Mouse (Mus musculus): ENCODE measurements at regions not wholly inside any gene's neighbourhood (a gene's known extent, or its start where the extent isn't known, plus 50 kb on each side); places are given as distances from the start of the nearest gene placed in this dataset.

GRCm38 (mm10) chr10:118599197-118599596, 158.4 kb downstream of the Ifng start:
- no peak for DNase-seq (ENCODE audit: low spot score)
- H3K4me3 ChIP-seq (ENCODE audit: low read length), result no peak overlapping the region
- no peaks in the 10 kb centered on the region for H3K36me3 ChIP-seq (ENCODE audit: insufficient read depth, low read length)
- no peaks in the 10 kb centered on the region for H3K9me3 ChIP-seq (ENCODE audit: low read length)
- H3K27me3 ChIP-seq (ENCODE audit: insufficient read depth, low read length), result no peaks in the 10 kb centered on the region
- H3K4me1 ChIP-seq (ENCODE audit: insufficient read depth, low read length), result 0 out of 2 replicates have a peak, but pooled peaks cover 2% of the 10 kb centered on the region
- TF ChIP-seq CTCF (IDR thresholded peaks at IDR 0.05; ENCODE audit: low read depth), result no peak
- H3K9ac ChIP-seq (replicated peaks; ENCODE audit: low read length), result no peak overlapping the region
- no peak overlapping the region for H3K27ac ChIP-seq
- H3K4me2 ChIP-seq (ENCODE audit: low read depth, low read length), result no peak overlapping the region
- ATAC-seq, result no peak
- WGBS, result 94% methylated on average over 5 of the region's 5 CpGs

GRCm38 (mm10) chr10:118599610-118600009, 158.8 kb downstream of the Ifng start:
- H3K27ac ChIP-seq, result no peak overlapping the region
- H3K27me3 ChIP-seq (ENCODE audit: insufficient read depth, low read length), result no peaks in the 10 kb centered on the region
- TF ChIP-seq CTCF (IDR thresholded peaks at IDR 0.05; ENCODE audit: low read depth), result no peak
- 89% methylated on average over 4 of the region's 4 CpGs for WGBS
- 0 out of 2 replicates have a peak, but pooled peaks cover 2% of the 10 kb centered on the region for H3K4me1 ChIP-seq (ENCODE audit: insufficient read depth, low read length)
- no peak overlapping the region for H3K4me3 ChIP-seq (ENCODE audit: low read length)
- H3K4me2 ChIP-seq (ENCODE audit: low read depth, low read length), result no peak overlapping the region
- no peaks in the 10 kb centered on the region for H3K36me3 ChIP-seq (ENCODE audit: insufficient read depth, low read length)
- H3K9ac ChIP-seq (replicated peaks; ENCODE audit: low read length), result no peak overlapping the region
- no peak for ATAC-seq
- H3K9me3 ChIP-seq (ENCODE audit: low read length), result no peaks in the 10 kb centered on the region
- DNase-seq (ENCODE audit: low spot score), result no peak

DNA sequence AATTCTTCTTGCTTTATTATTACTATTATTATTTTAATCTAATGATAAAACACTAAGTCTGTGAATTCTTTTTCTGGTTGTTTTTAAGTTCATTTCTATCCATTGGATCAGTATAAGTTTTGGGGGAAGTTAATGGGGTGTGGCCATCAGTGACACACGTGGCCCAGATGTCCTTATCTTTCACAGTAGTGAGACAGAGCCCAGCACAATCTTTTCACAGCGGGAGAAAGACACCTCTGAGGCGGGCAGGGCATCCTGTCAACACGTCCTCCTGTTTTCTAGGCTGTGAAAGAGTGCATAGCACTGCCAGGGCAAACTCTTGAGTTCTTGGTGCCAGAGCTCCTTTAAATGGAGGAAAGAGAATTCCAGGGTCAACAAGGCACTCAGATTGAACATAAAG, 162.1 kb downstream of the Ifng start:
- Histone ChIP-seq H3K4me2 (ENCODE audit: low read depth, low read length) (no peak overlapping the region), H3K36me3 (ENCODE audit: insufficient read depth, low read length) (no peaks in the 10 kb centered on the region), H3K27me3 (ENCODE audit: insufficient read depth, low read length) (no peaks in the 10 kb centered on the region), H3K4me1 (ENCODE audit: insufficient read depth, low read length) (no peaks in the 10 kb centered on the region), H3K9me3 (ENCODE audit: low read length) (no peaks in the 10 kb centered on the region), H3K4me3 (ENCODE audit: low read length) (no peak overlapping the region), H3K9ac (replicated peaks; ENCODE audit: low read length) (no peak overlapping the region), H3K27ac (no peak overlapping the region)
- 61% methylated on average over 4 of the region's 4 CpGs for WGBS
- TF ChIP-seq CTCF (IDR thresholded peaks at IDR 0.05; ENCODE audit: low read depth), result no peak
- ATAC-seq (no peak), DNase-seq (ENCODE audit: low spot score) (no peak)

DNA sequence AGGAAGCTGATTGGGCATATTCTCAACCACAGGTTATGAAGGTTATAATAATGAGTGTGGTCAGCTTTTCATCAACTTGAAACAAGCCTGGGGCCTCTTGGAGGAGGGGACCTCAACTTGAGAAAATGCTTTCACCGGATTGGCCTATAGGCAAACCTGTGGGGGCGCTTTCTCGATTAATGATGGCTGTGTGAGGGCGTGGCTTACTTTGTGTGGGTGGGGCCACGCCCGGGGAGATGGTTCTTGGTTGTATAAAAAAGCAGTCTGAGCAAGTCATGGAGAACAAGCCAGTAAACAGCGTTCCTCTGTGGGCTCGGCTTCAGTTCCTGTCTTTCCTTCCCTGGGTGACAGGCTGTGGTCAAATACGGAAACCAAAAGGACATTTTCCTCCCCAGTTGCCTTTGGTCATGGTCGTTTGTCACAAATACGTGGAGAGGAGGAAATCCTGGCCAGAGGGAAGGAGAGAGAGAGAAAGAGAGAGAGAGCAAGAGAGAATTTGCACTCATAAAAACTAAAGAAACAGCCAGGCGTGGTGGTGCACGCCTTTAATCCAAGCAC, 163.1 kb downstream of the Ifng start:
- Histone ChIP-seq H3K4me1 (ENCODE audit: insufficient read depth, low read length) (no peaks in the 10 kb centered on the region), H3K27me3 (ENCODE audit: insufficient read depth, low read length) (no peaks in the 10 kb centered on the region), H3K27ac (no peak overlapping the region), H3K4me3 (ENCODE audit: low read length) (no peak overlapping the region), H3K9me3 (ENCODE audit: low read length) (no peaks in the 10 kb centered on the region), H3K36me3 (ENCODE audit: insufficient read depth, low read length) (no peaks in the 10 kb centered on the region), H3K4me2 (ENCODE audit: low read depth, low read length) (no peak overlapping the region), H3K9ac (replicated peaks; ENCODE audit: low read length) (no peak overlapping the region)
- ATAC-seq (no peak), DNase-seq (ENCODE audit: low spot score) (no peak)
- no peak for TF ChIP-seq CTCF (IDR thresholded peaks at IDR 0.05; ENCODE audit: low read depth)
- WGBS, result 83% methylated on average over 13 of the region's 13 CpGs

DNA sequence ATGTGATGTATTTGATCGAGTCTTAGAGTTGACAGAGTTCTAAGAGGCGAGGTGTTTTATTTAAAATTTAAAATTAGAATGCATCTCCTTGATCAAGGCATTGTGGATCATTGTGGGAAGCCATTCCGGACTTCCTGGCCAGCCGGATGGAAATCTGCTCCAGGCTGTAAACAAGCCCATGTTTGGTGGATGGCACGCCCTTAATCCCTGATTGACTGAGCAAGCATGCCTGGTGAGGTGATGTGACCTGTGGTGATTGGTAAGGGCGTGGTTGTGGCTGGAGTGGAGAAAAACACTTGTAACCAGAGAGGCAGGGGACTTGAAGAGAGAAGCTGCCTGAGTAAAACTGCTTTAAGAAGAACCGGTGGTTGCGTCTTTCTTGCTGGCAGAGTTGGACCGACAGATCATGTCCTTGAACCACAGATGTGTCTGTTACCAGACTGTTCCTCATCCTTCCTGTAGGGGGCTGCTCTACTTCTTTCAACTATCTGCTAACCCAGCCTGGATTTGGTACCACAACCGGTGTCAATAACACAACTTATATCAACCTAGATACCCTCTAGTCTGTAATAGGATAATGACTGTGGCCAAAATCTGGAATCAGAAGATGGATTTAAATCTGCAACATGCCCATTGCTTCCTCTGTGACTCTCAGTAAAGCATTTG, 164.4 kb downstream of the Ifng start:
- TF ChIP-seq CTCF (IDR thresholded peaks at IDR 0.05; ENCODE audit: low read depth), result no peak
- Histone ChIP-seq H3K4me1 (ENCODE audit: insufficient read depth, low read length) (no peaks in the 10 kb centered on the region), H3K4me3 (ENCODE audit: low read length) (no peak overlapping the region), H3K27me3 (ENCODE audit: insufficient read depth, low read length) (no peaks in the 10 kb centered on the region), H3K4me2 (ENCODE audit: low read depth, low read length) (no peak overlapping the region), H3K36me3 (ENCODE audit: insufficient read depth, low read length) (no peaks in the 10 kb centered on the region), H3K9ac (replicated peaks; ENCODE audit: low read length) (no peak overlapping the region), H3K27ac (no peak overlapping the region), H3K9me3 (ENCODE audit: low read length) (no peaks in the 10 kb centered on the region)
- 90% methylated on average over 10 of the region's 10 CpGs for WGBS
- ATAC-seq (no peak), DNase-seq (ENCODE audit: low spot score) (no peak)

GRCm38 (mm10) chr10:118607418-118607817, 166.6 kb downstream of the Ifng start:
- Histone ChIP-seq H3K4me1 (ENCODE audit: insufficient read depth, low read length) (no peaks in the 10 kb centered on the region), H3K36me3 (ENCODE audit: insufficient read depth, low read length) (no peaks in the 10 kb centered on the region), H3K27ac (no peak overlapping the region), H3K27me3 (ENCODE audit: insufficient read depth, low read length) (no peaks in the 10 kb centered on the region), H3K4me2 (ENCODE audit: low read depth, low read length) (no peak overlapping the region), H3K9ac (replicated peaks; ENCODE audit: low read length) (no peak overlapping the region), H3K9me3 (ENCODE audit: low read length) (no peaks in the 10 kb centered on the region), H3K4me3 (ENCODE audit: low read length) (no peak overlapping the region)
- no peak for TF ChIP-seq CTCF (IDR thresholded peaks at IDR 0.05; ENCODE audit: low read depth)
- ATAC-seq (no peak), DNase-seq (ENCODE audit: low spot score) (no peak)
- 96% methylated on average over 1 of the region's 1 CpGs for WGBS

Data from hindbrain, postnatal 0 days (tissue).